Mouse (Mus musculus) embryo, embryonic 10 days (tissue): Measurements from ENCODE around the gene Adgrl2.

ENCODE experiments used
- DNase-seq: peaks from one replicate; pipeline ENCODE4 v3.0.0-alpha.2; 2015; ENCODE audit warnings: low spot score

Gene Adgrl2

DNA sequence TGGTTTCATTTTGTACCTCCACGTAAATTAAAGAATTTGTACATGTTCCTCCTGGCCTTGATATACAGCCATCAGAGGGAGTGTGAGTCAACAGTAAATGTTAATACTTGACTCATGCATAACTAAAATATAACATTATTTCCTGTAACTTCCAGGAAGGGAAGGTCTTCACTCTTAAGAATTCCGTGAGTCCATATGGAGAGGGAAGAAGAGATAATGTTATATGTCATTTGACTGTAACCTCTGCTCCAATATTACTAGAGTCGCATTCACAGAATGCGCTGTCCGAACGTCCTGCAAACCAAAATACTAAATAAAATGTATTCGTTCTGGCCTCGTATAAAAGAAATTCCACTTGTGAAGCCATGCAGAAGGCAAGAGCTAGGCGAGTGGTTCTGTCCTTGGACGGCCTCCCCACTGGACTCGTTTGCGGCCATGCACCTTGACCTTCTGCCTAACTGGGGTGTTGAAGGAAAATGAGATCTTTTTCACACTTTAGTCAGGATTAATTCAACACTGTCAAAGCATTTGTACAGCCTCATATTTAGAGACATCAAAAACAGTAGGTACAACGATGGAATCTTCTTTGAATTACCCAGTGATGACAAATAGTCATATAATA lies 68.3 kb downstream of the Adgrl2 start:
- no peak for DNase-seq

DNA sequence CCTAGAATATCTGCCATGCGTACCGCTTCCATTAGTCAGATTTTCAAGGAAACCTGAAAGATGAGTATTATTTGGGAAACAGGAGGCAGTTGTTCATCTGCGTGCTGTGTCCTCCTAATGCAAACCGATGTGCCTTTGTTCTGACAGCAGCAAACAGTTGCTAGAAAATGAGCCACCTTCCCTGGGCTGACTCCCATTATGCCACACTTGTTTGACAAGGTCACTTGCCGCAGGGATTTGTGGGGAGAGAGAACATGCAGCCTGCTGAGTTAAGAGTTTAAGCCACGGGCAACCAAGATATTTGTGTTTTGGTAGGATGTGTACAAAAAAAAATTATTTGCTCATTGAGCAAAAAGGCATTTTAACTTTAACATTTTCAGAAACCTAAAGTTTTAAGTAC lies 69.5 kb downstream of the Adgrl2 start:
- DNase-seq: no peak

DNA sequence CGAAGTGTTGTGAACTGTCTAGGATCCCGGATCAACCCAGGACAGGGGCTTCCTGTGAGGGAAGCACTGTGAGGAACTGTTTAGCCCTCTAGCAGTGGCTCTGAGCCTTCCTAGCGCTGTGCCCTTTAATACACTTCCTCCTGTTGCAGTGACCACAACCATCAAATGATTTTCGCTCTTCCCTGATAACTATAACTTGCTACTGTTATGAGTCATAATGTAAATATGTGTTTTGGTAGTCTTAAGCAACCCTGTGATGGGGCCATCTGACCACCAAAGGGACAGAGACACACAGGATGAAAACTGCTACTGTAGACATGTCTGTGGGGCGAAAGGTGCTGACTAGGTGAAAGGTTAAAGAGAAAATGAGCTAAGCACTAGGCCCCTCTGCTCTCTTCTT lies 71.9 kb downstream of the Adgrl2 start:
- DNase-seq: no peak

DNA sequence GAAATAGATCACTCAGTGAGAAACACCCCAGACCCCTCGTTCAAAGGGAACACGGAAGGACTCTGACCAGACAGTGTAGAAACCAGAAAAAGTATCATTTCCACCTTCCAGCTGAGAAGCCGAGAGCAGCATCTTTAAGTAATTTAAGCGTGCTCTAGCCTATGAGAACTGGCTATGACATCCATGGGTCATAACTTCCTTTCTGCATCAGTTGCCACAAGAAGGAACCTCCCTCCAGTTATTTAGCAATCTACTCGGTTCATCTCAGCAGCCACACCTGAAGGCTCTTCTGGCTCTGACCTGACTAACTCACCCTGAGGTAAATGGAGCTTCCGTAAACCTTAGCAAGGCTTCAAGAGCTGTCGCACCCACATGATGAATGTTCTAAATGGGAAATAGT lies 72.5 kb downstream of the Adgrl2 start:
- DNase-seq: no peak

DNA sequence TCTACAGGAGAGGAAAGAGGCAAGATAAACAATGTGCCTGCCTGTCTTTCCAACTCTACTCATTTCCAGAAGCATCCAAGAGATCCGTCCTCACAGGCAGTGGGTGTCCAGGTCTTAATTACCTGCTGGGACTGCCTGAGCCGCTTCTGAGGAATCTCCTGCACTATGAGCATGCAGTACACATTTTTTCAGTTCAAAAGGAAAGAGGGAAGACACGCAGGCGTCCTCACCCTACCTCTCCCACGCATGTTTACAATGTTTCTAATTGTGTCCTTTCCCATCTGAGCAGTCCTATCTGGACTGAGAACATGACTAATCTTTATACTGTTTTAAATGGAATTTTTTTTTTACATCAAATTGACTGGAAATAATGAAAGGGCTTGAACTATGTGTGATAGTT lies 74.1 kb downstream of the Adgrl2 start:
- no peak for DNase-seq

DNA sequence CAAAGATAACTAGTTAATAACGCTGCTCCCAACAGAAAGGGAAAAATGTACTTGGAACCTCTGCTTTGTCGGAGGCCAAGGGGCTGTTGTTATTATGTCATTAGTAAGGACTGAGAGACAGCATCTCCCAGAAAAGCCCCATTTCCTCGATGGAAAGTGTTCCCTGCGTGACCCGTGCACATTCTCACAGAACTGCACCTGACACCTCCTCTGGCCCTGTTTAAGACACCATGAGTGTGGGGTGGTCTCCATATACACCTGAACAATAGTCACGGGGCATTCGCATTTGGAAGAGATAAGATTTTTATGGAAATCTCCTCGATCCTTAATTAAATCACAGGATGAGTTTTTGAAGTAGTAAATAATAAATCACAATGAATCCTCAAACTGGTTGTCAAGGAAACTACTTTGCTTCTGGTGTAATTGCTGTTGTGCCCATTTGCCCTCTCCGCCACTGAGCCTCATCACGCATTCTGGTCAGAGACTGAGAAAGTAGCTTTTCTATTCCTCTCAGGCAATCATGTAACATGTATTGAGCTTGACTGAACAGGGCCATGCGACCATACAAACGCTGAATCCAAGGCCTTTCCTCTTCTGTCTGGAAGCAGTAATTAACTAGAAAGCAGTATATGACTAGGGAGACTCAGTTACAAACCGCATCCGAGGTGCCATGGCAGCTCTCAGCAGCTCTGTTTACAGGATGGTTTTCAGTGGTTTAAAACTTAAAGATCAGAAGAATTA lies 77.2 kb downstream of the Adgrl2 start:
- DNase-seq: no peak

DNA sequence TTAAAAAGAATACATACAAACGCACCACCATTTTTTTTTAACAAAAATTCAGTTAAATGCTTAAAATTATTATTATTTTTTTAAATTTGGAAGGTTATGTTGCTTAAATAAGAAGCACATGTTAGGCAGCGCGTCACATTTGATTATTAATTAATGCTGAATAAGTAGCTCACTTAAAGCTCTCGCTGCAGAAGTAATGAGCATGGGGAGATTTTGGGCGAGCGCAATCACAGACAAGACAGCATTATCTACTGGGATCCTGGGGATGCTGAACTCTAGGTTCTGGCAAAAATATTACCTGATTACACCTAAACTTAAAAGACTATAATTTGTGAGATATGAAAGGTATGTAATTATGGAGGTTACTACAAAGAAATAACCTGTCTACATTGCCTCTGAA lies 77.8 kb downstream of the Adgrl2 start:
- no peak for DNase-seq

DNA sequence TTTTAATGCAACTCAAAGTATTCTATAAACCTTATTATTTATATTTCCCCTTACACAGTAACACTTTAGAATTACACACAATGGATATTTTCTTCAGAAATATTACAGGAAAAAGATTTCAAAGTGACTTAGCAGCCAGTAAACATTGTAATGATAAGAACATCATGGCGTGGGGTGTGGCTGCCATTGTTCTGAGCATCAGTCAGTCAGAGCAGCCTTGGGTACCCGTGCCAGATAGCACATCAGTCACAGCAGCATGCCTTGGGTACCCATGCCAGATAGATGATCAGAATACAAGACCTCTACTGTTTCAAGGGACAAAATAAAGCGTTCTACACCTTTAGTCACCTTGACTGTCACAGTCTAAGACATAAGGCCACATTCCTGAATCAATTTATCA lies 82.5 kb downstream of the Adgrl2 start:
- DNase-seq: no peak

DNA sequence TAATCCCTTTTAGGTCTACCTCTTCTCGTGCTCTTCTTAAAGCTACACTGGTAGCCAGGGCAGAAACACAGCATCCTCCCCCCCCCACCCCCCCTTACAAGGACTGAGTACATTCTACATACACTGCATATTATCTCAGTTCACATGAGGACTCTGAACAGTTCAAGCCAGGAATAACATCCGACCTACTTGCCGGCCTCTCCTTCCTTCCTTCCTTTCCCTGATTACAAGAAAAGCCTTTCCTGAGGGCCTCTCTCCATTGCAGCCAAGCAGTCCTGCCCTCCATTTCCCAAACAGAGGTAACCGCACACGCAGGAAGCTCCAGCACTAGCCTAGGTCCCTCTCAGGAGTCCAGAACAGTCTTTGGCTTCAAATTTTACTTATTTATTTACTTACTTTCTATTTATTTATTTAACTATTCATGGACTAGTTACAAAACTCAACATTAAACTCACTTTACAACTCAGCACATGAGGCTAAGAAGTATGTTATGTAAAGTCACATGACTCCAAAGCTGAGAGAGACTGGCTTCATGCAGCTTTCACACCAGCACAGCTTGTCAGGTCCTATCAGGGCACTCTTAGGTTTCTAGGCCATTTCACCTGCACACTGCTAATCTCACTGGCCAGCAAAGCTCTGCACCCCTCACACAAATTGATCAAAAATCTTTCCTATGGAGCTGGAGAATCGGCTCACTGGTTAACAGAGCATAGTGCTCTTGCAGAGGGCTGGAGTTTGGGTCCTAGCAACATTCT lies 83.2 kb downstream of the Adgrl2 start:
- DNase-seq: no peak

DNA sequence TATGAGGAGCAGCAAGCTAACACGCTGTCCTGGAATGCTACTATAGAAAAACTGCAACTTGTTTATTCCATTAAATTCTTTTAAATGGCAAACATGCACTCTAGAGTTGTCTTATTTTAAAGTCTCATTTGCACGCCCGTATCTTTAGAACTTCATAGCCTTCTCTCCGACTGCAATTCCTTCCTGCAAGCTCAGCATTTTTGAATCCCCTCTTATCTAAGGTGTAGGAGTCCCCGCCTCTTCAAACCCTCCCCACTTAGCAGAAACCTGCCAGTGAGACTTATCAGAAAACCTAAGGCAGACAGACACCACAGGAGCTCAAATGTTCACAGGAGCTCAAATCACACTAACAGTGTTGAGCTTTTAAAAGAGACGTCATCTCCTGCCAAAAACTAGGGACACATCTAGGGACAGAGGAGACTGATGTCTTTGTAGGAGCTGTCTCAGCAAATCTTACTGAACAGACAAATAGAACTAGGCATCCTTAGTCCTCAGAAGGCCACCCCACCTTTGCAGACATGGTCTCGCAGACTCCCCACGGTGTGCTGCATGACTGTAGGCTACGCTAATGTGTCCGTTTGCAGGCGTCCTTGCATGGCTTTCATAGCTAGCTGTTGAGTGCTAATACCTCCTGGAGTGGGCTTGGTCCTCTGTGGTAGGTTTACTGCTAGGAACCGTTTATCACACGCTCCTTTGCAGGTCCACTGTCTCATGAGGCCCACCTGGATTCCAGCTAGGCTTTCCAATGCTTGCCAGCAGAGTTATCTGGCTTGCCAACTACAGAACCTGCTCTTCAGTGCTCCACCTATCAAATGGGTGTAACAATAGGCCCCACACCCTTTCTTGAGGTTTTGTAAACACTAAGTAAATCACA lies 84.2 kb downstream of the Adgrl2 start:
- no peak for DNase-seq

DNA sequence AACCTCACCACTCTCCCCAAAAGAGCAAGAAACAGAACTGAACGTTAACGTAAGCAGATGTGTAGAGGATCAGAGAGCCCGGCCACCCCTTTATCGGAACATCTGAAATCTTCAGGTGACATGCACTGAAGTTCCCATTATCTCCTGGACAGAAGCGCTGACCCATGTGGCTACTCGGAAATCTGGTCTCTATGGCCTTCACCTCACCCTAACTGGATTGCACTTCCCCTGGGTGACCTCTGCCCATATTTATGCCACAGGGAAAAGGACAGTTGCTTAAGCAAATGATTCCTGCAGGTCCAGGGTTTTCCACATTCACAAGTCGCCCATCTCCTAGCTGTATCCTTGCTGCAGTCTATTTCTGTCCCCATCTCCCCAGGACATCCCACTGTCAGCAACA lies 84.9 kb downstream of the Adgrl2 start:
- no peak for DNase-seq

DNA sequence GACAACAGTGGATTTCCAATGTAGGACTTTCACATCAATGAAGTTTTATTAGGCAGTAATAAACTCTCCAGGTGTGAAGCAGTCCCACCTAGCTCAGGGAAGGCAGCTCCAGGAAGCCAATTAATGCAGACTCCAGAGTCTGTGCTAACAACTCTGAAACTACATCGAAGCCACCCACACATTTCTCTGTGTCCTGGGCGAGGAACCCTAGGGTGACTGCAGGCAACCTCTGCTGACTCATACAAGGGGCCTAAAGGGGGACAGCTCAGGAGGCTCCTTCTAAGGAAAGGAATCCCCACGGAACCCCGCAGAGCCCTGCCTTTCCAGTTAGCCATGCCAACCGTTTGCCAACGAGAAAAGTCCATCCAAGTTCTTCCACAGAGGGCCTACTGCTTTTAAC lies 90.5 kb downstream of the Adgrl2 start:
- DNase-seq: no peak

DNA sequence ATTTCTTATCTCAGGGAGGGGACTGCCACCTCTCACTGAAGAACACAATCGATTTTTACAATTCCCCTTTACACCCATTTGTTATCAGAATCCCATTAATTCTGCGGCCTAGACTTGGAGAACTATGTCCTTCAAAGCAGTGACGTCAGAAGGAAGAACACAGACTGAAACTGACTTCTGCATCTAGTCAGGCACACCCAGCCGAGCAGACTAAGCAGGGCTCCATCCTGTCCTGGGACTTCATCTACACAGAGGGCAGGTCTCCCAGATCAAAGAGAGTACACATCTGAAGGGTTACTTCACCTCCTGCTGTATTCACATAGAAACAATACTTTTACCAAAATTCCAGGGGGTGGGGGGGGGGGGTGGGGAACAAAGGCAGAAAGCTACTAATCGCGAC lies 90.9 kb downstream of the Adgrl2 start:
- no peak for DNase-seq

DNA sequence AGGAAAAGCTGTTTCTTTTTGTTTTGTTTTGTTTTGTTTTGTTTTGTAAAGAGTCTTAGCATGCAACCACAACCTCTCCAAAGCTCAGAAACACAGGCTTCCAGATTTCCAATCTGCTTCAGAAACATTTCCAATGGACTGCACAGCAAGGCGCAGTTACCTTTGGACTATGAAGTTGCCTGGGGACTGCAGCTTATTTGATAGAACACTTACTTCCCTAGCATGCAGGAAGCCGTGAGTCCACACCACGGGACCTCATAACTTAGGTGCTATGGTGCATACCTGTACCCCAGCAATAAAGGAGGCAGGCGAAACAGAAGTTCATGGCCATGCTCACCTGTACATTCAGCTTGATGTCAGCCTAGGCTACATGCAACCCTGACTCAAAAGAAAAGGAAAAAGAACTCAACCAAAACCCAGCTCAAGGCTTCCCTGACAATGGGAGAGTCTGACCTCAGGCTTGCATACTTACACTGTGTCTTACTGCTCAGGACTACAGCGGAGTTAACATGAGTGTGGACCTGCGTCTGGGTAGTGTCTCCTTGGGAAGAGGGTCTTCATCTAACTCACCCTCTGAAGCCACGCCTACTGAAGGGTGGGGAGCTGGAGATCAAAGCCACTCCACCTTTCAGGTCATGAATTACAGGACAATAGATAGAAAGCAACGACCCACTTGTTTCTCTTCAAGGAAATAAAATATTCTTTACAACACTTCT lies 91.7 kb downstream of the Adgrl2 start:
- no peak for DNase-seq

DNA sequence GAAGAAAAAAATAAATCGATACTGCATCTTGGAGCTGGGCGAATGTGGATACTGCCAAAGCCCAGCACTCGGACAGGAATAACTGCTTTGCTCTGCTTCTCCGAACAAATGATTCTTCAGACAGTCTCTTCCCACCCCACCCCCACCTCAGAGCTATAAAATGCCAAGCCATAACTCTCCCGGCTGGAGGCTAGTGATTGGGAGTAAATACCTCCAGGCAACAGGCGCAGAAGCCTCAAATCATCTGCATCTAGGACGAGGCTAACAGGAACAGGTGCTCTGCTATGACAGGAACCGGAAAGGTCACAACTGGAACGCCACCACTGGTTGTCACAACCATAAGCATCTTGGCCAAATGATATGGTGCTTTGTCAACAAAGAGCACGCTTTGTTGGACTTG lies 94.1 kb downstream of the Adgrl2 start:
- no peak for DNase-seq

DNA sequence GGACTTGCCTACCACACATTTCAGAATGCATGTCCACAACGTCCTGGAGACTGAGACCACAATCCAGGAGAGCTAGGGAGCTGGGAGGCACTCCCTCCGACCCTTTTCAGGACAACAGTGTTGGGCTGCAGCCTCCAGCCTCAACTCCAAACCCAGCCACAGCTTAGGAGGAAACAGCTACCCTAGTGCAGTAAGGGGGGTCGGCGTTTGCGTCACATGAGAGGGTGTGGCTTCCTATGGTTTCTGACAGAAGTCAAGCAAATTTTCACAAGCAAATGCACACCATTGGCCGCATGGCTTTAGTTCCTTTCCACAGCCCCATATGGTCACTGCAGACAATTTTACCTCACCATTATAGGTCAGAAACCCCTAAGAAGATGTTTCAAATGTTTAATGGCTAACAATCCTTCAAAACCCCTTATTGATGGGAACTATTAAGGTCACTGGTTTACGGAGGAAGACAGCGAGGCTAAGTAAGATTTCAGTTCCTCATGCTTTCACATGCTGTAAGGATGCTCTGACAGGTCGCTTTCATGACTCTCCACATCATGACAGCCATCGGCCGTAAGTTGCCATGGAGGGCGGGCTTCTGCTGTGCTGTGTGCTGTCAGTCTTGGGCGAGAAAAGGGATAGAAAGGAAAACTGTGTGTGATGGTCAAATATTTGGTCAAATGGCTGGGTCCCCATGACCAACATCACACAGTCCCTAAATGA lies 94.8 kb downstream of the Adgrl2 start:
- no peak for DNase-seq

DNA sequence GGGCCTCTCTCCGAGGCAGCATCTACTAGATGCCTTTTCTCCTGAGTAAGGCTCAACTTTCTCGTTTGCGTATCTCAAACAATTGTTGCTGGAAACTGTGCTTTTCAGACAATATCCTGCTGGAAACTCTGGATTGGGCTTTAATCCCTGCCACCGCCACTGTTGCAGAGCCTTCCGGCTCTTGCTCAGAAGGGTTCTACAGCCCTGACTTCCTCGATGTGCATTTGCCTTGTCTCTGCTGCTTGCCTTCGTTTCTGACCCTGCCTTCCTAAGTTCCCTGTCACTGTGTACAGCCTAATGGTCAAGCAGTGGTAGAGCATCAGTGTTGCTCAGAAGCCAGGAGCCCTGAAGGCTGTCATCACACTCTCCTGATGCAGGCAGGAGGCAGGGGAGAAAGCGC lies 95.5 kb downstream of the Adgrl2 start:
- no peak for DNase-seq

DNA sequence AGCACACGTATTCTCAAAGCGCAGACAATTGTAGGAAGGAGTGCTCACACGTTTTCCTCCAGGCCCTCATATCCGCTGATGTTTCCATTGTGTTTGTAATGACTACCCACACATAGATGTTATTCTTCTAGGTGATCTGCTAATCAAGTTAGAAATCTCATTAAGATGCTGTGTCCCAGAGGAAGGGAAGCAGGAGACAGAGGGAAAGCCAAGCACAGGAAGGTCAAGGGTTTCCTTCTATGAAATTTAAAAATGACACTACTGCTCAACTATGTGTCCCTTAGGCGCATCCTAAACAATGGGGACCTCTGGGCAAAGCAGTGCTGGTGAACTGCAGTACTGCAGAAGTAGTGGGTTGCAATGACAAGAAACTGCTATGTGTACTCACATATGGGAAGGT lies 102.5 kb downstream of the Adgrl2 start:
- no peak for DNase-seq

DNA sequence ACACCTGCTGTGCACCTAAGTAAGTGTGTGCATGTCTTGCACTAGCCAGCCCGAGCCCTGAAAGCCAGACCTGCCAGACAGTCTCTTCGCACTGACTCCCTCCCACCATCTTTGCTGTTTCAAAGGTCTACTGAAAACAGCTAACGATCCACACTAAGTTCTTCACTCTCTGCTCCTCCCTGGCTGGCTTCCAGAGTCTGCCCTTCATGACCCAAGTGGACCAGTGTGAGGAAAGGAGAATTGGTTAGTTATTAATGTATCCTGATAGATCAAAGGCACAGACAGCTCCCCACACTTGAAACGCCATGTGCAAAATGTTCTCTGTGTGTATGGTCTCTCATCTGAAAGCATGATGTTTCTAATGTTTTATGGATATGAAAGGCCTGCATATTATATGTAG lies 103.4 kb downstream of the Adgrl2 start:
- DNase-seq: no peak

DNA sequence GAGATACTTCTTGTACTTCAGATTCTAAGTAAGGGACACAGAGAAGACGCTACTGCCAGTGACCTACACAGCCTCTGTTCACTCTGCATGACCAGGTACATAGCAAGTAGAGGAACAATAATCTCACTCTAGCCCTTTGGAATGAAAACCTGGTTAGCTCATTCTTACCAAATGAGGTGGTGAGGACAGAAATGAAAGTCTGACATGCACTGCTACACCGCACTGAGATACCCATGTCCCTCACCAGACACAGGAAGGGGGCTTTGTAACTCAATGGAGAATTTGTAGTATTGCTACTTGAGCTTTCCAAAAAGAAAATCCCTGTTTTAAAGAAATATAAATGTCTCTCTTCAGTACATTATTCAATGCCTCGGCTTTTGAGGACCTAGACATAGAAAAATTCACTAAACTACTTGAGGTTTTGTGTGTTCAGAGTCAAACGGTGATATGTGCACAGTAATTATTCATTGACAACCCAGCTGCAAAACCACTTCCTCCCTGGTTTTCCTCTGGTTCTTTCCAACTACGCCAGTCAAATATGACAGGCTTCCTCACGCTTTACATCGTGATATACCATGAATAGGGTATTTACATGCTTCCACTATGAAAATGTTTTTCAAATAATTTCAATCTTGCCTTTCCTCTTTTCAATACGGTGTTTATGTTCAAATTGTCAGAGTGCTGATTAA lies 104.2 kb downstream of the Adgrl2 start:
- no peak for DNase-seq

DNA sequence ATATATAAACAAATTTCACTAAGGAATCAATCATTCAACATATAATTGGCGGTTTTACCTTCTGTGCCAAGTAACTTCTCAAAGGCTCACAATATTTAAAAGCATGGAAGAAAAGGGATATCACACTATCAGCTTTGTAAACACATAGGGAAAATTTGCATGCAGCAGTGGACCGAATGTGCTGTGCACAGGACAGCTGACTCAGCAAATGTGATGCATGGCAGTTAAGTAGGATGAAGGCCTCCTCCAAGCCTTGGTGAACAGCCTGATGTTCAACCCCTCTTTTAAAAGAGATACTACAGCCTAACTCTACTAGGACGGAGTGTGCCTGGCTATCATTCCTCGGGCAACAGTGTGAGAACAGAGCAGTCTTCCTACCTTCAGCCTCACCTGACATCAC lies 105.2 kb downstream of the Adgrl2 start:
- DNase-seq: no peak
